Mouse (Mus musculus) liver, embryonic 14.5 days (tissue): ENCODE results near the gene Usp42. TPM values are rescaled to one million over a fixed set of nuclear protein-coding genes. Genes with fewer than 3 reads are reported as not detected.

Experiments
- ATAC-seq: fragments of 200-750 bp; cut with Nextera tagmentation; 2 replicates; pipeline ENCODE4 v1.8.0; 2017; ENCODE audit warnings: moderate number of reproducible peaks, mild to moderate bottlenecking, moderate library complexity; ENCODE audit not compliant: insufficient read depth
- DNase-seq, 3 experiments: peaks; one replicate each; pipeline ENCODE4 v3.0.0-alpha.2; 2012 to 2013; ENCODE audit warnings: low read depth in 3 of 3, low spot score in 3 of 3
- H3K27ac ChIP-seq: fragments of 300-500 bp; sonication (generic); 2 replicates; pipeline ENCODE4 v1.5.1; 2014; ENCODE audit warnings: moderate library complexity, mild to moderate bottlenecking, control low read depth, inconsistent platforms
- H3K27me3 ChIP-seq: fragments of 300-500 bp; sonication (generic); 2 replicates; pipeline ENCODE4 v1.6.1; 2014; ENCODE audit warnings: mild to moderate bottlenecking, low read length, moderate library complexity; ENCODE audit not compliant: control insufficient read depth, insufficient read depth
- H3K36me3 ChIP-seq: fragments of 300-500 bp; sonication (generic); replicated peaks from 2 replicates; pipeline ENCODE4 v1.6.1; 2014; ENCODE audit warnings: low read depth; ENCODE audit not compliant: control insufficient read depth, insufficient read depth
- H3K4me1 ChIP-seq, 2 experiments: fragments of 200-500 bp in 1 of 2; fragments of 300-500 bp in 1 of 2; sonication (generic) in 1 of 2; replicated peaks; 2 replicates each; pipeline ENCODE4 v1.6.1; 2012 to 2014; ENCODE audit warnings: antibody characterized with exemption in 1 of 2, inconsistent platforms in 1 of 2, low read length in 1 of 2; ENCODE audit not compliant: control insufficient read depth in 2 of 2, insufficient read depth in 2 of 2
- H3K4me2 ChIP-seq: fragments of 300-500 bp; sonication (generic); 2 replicates; pipeline ENCODE4 v1.6.1; 2014; ENCODE audit warnings: low read depth, mild to moderate bottlenecking, control low read depth, moderate library complexity
- H3K4me3 ChIP-seq, 2 experiments: fragments of 200-500 bp in 1 of 2; fragments of 300-500 bp in 1 of 2; sonication (generic) in 1 of 2; 2 replicates each; pipeline ENCODE4 v1.5.1; 2012 to 2014; ENCODE audit warnings: low read depth in 2 of 2, low read length in 2 of 2, mild to moderate bottlenecking in 2 of 2, control low read depth in 1 of 2, inconsistent platforms in 1 of 2, moderate library complexity in 1 of 2; ENCODE audit not compliant: insufficient read depth in 1 of 2
- H3K9ac ChIP-seq: fragments of 300-500 bp; sonication (generic); replicated peaks from 2 replicates; pipeline ENCODE4 v1.6.1; 2014; ENCODE audit warnings: mild to moderate bottlenecking, control low read depth, moderate library complexity
- H3K9me3 ChIP-seq: fragments of 300-500 bp; sonication (generic); 2 replicates; pipeline ENCODE4 v1.6.1; 2016; ENCODE audit warnings: low read length, mixed read lengths; ENCODE audit not compliant: control insufficient read depth
- CTCF ChIP-seq: IDR thresholded peaks from 2 replicates; pipeline ENCODE4 v1.5.1; 2016; ENCODE audit warnings: antibody characterized with exemption, low read depth, control low read depth
- EP300 ChIP-seq: IDR thresholded peaks from 2 replicates; pipeline ENCODE4 v1.6.1; 2016; ENCODE audit warnings: antibody characterized with exemption, low read depth
- WGBS: fragments of 180-500 bp; shearing (Covaris S2); extraction: QIAGEN DNeasy Blood & Tissue Kit; methylation state at CpG from one replicate; pipeline ENCODE4 v1.1.7; 2014; ENCODE audit not compliant: insufficient replicate concordance; 5-methylcytosine and 5-hydroxymethylcytosine counted together
- polyA plus RNA-seq, 2 experiments: library from polyadenylated mRNA; depleted of rRNA in 1 of 2; stranded (reverse) in 1 of 2; unstranded in 1 of 2; fragments of >200 nt; fragmentation: Nextera tagmentation in 1 of 2; extraction: Ambion mirVana in 1 of 2; gene quantifications; 2 replicates each; pipeline versions ENCODE4 v1.2.1 to v1.2.3; 2012 to 2014

Gene Usp42
- polyA plus RNA-seq, 2 experiments, result 1.7 to 2.5 TPM

GRCm38 (mm10) chr5:143712011-143712800, 19.9 kb downstream of the Usp42 start:
- no peak for ATAC-seq
- Histone ChIP-seq H3K4me1 (no peaks in the 10 kb centered on the region), H3K9me3 (no peaks in the 10 kb centered on the region), H3K4me3 (no peak overlapping the region), H3K4me2 (no peak overlapping the region), H3K36me3 (peaks cover 59% of the 10 kb centered on the region), H3K9ac (no peak overlapping the region), H3K27me3 (no peaks in the 10 kb centered on the region), H3K27ac (no peak overlapping the region)
- TF ChIP-seq EP300 (no peak), CTCF (no peak)
- 75% methylated on average over 14 of the region's 14 CpGs for WGBS
- no peak for DNase-seq

- TF ChIP-seq EP300 (no peak), CTCF (peak; percentile 98)
- Histone ChIP-seq H3K27me3 (no peaks in the 10 kb centered on the region), H3K4me1 (peaks cover 0 to 2% of the 10 kb centered on the region in 2 experiments; a peak in 1 of 4 replicates), H3K36me3 (peaks cover 58% of the 10 kb centered on the region), H3K9ac (no peak overlapping the region), H3K27ac (no peak overlapping the region), H3K9me3 (no peaks in the 10 kb centered on the region), H3K4me2 (no peak overlapping the region), H3K4me3 (no peak overlapping the region)
- ATAC-seq, result peak; percentile 62; the same call in 1 of the 2 replicates
- DNase-seq, result peak; percentile 46 to 55 (median 48)
- 16% methylated on average over 7 of the region's 7 CpGs for WGBS
Observed at GRCm38 (mm10) chr5:143711326-143711725, 20.8 kb downstream of the Usp42 start.

GRCm38 (mm10) chr5:143706822-143707200, 25.3 kb downstream of the Usp42 start:
- DNase-seq (no peak), ATAC-seq (no peak)
- WGBS, result 75% methylated on average over 7 of the region's 7 CpGs
- Histone ChIP-seq H3K36me3 (peaks cover 68% of the 10 kb centered on the region), H3K4me1 (peaks cover 6 to 11% of the 10 kb centered on the region in 2 experiments), H3K9me3 (no peaks in the 10 kb centered on the region), H3K4me2 (no peak overlapping the region), H3K27me3 (no peaks in the 10 kb centered on the region), H3K4me3 (no peak overlapping the region), H3K27ac (no peak overlapping the region), H3K9ac (no peak overlapping the region)
- TF ChIP-seq EP300 (no peak), CTCF (no peak)

GRCm38 (mm10) chr5:143706030-143706821, 25.9 kb downstream of the Usp42 start:
- H3K36me3 ChIP-seq, result peaks cover 72% of the 10 kb centered on the region
- H3K4me1 ChIP-seq, result peaks cover 6 to 11% of the 10 kb centered on the region in 2 experiments
- DNase-seq (no peak), ATAC-seq (peak; percentile 63)
- H3K9ac ChIP-seq, result peak overlapping the region; percentile 18; the same call in 1 of the 2 replicates
- 62% methylated on average over 9 of the region's 9 CpGs for WGBS
- no peaks in the 10 kb centered on the region for H3K9me3 ChIP-seq
- H3K27me3 ChIP-seq, result no peaks in the 10 kb centered on the region
- TF ChIP-seq EP300, result peak; percentile 46; the same call in 1 of the 2 replicates
- no peak for TF ChIP-seq CTCF
- peak overlapping the region; percentile 29; the same call in 1 of the 2 replicates for H3K27ac ChIP-seq
- no peak overlapping the region for H3K4me2 ChIP-seq
- H3K4me3 ChIP-seq, result no peak overlapping the region

GRCm38 (mm10) chr5:143705659-143705982, 26.5 kb downstream of the Usp42 start:
- Histone ChIP-seq H3K4me2 (no peak overlapping the region), H3K9me3 (no peaks in the 10 kb centered on the region), H3K36me3 (peaks cover 73% of the 10 kb centered on the region), H3K27ac (peak overlapping the region; percentile 29; the same call in 1 of the 2 replicates), H3K4me3 (no peak overlapping the region), H3K9ac (peak overlapping the region; percentile 18), H3K4me1 (peaks cover 12 to 16% of the 10 kb centered on the region in 2 experiments), H3K27me3 (no peaks in the 10 kb centered on the region)
- DNase-seq (no peak), ATAC-seq (peak; percentile 3; the same call in 1 of the 2 replicates)
- TF ChIP-seq EP300 (no peak), CTCF (no peak)
- WGBS, result 67% methylated on average over 1 of the region's 1 CpGs
